Mouse (Mus musculus) limb, embryonic 13.5 days (tissue): Measurements from ENCODE around the gene Henmt1. TPM values are rescaled to one million over a fixed set of nuclear protein-coding genes. Genes with fewer than 3 reads are reported as not detected.

Experiments used
- ATAC-seq: fragments of 200-750 bp; cut with Nextera tagmentation; 2 replicates; pipeline ENCODE4 v1.8.0; 2017; ENCODE audit warnings: low read depth, moderate number of reproducible peaks, moderate TSS enrichment; ENCODE audit not compliant: low FRiP score
- H3K27ac ChIP-seq: fragments of 300-500 bp; sonication (generic); 2 replicates; pipeline ENCODE4 v1.5.1; 2015; ENCODE audit warnings: inconsistent platforms, mild to moderate bottlenecking, moderate library complexity
- H3K27me3 ChIP-seq: fragments of 300-500 bp; sonication (generic); 2 replicates; pipeline ENCODE4 v1.6.1; 2015; ENCODE audit warnings: mild to moderate bottlenecking, inconsistent platforms
- H3K36me3 ChIP-seq: fragments of 300-500 bp; sonication (generic); 2 replicates; pipeline ENCODE4 v1.6.1; 2015; ENCODE audit warnings: inconsistent platforms, mild to moderate bottlenecking, moderate library complexity
- H3K4me1 ChIP-seq: fragments of 300-500 bp; sonication (generic); 2 replicates; pipeline ENCODE4 v1.6.1; 2015; ENCODE audit warnings: inconsistent platforms
- H3K4me2 ChIP-seq: fragments of 300-500 bp; sonication (generic); replicated peaks from 2 replicates; pipeline ENCODE4 v1.6.1; 2015; ENCODE audit warnings: inconsistent platforms, mild to moderate bottlenecking, moderate library complexity
- H3K4me3 ChIP-seq: fragments of 300-500 bp; sonication (generic); 2 replicates; pipeline ENCODE4 v1.5.1; 2015; ENCODE audit warnings: moderate library complexity, mild to moderate bottlenecking, inconsistent platforms
- H3K9ac ChIP-seq: fragments of 300-500 bp; sonication (generic); 2 replicates; pipeline ENCODE4 v1.6.1; 2015; ENCODE audit warnings: mild to moderate bottlenecking, inconsistent platforms
- H3K9me3 ChIP-seq: fragments of 300-500 bp; sonication (generic); 2 replicates; pipeline ENCODE4 v1.6.1; 2016; ENCODE audit warnings: inconsistent platforms
- WGBS: fragments of 180-500 bp; shearing (Covaris S2); methylation state at CpG from one replicate; pipeline ENCODE4 v1.1.7; 2015; 5-methylcytosine and 5-hydroxymethylcytosine counted together
- polyA plus RNA-seq: library from polyadenylated mRNA; unstranded; fragments of >200 nt; fragmentation: Nextera tagmentation; extraction: Ambion mirVana; gene quantifications from 2 replicates; pipeline ENCODE4 v1.2.1, GENCODE M21; 2015

Henmt1 gene
- polyA plus RNA-seq, 1 experiment from 2014 or later, result 0.92 TPM

DNA sequence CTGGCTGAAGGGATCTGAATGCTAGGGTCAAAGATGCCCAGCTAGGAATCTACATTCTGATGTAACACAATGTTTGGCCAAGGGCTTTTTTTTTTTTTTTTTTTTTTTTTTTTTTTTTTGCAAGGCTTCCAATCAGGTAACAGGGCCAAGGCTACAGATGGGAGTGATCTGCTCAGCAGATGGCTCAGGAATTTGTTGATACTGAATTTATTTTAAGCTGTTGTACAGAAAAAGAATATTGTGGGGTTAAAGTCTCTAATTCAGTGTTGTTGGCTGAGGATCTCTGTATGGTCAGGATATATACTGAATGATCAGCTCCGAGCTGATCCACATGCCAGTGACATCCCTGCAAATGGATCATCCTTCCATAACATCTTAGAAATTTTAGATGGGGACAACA is 23.7 kb upstream of the Henmt1 start:
- Histone ChIP-seq H3K9ac (no peak overlapping the region), H3K27me3 (no peaks in the 10 kb centered on the region), H3K4me3 (no peak overlapping the region), H3K4me1 (no peaks in the 10 kb centered on the region), H3K9me3 (no peaks in the 10 kb centered on the region), H3K4me2 (no peak overlapping the region), H3K27ac (no peak overlapping the region), H3K36me3 (no peaks in the 10 kb centered on the region)
- 66% methylated on average over 1 of the region's 1 CpGs for WGBS
- no peak for ATAC-seq

DNA sequence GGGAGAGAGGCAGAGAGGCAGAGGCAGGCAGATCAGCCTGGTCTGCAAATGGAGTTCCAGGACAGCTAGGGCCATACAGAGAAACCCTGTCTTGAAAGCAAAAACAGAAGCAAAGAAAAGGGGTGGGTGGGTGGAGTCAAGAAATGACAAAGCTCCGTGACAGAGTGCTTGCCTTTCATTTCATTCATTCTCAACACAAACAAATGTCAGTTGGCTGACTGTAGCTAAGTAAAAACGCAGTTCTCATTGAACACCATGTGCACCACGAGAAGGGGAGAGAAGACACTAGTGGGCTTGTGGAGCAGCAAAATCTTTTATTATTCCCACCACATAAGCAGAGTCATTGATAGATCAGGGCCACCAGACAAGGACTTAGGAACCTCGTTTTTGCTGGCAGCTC is 22.8 kb upstream of the Henmt1 start:
- H3K4me1 ChIP-seq, result no peaks in the 10 kb centered on the region
- H3K27me3 ChIP-seq, result no peaks in the 10 kb centered on the region
- no peak overlapping the region for H3K27ac ChIP-seq
- no peak for ATAC-seq
- WGBS, result 65% methylated on average over 4 of the region's 4 CpGs
- no peaks in the 10 kb centered on the region for H3K9me3 ChIP-seq
- no peak overlapping the region for H3K4me2 ChIP-seq
- no peaks in the 10 kb centered on the region for H3K36me3 ChIP-seq
- no peak overlapping the region for H3K9ac ChIP-seq
- no peak overlapping the region for H3K4me3 ChIP-seq

DNA sequence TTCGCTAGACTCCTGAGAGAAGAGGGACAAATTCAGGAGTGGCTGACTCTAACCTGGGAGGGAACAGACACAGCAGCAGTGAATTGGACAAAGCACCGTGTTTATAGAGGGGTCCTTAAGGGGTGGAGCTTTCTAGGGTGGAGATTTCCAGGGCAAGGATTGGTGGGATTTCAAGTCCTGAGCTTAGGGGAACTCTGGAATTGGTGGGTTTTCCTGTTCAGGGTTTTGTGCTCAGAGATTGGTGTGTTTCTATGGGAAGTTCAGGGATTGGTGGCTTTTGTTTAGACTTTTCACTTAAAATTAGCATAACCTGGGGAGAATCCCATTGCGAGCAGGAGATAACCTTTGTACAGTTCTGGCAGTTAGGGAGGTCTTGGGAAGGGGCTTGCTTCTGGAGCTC is 21.7 kb upstream of the Henmt1 start:
- no peak overlapping the region for H3K27ac ChIP-seq
- H3K36me3 ChIP-seq, result no peaks in the 10 kb centered on the region
- H3K9ac ChIP-seq, result no peak overlapping the region
- no peaks in the 10 kb centered on the region for H3K27me3 ChIP-seq
- no peak overlapping the region for H3K4me2 ChIP-seq
- no peak for ATAC-seq
- no peaks in the 10 kb centered on the region for H3K4me1 ChIP-seq
- 66% methylated on average over 3 of the region's 3 CpGs for WGBS
- H3K4me3 ChIP-seq, result no peak overlapping the region
- H3K9me3 ChIP-seq, result no peaks in the 10 kb centered on the region

DNA sequence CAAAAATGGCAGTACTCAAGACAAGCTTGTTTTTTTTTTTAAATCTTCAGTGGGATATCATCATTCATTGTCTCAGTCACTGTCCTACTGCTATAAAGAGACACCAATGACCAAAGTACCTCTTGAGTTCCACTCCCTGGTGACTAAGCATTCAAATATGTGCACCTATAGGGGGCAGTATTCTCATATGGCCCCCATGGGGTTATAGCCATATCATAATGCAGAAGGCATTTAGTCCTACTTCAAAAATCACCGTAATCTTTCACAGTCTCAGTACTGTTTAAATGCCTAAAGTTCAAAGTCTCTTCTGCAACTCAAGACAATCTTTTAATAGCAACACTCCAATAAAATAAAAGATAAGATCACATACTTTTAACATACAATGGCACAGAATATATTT is 20.8 kb upstream of the Henmt1 start:
- no peak overlapping the region for H3K27ac ChIP-seq
- H3K4me2 ChIP-seq, result no peak overlapping the region
- 96% methylated on average over 1 of the region's 1 CpGs for WGBS
- no peak overlapping the region for H3K4me3 ChIP-seq
- H3K27me3 ChIP-seq, result no peaks in the 10 kb centered on the region
- no peak overlapping the region for H3K9ac ChIP-seq
- H3K9me3 ChIP-seq, result no peaks in the 10 kb centered on the region
- no peaks in the 10 kb centered on the region for H3K36me3 ChIP-seq
- ATAC-seq, result no peak
- H3K4me1 ChIP-seq, result no peaks in the 10 kb centered on the region

DNA sequence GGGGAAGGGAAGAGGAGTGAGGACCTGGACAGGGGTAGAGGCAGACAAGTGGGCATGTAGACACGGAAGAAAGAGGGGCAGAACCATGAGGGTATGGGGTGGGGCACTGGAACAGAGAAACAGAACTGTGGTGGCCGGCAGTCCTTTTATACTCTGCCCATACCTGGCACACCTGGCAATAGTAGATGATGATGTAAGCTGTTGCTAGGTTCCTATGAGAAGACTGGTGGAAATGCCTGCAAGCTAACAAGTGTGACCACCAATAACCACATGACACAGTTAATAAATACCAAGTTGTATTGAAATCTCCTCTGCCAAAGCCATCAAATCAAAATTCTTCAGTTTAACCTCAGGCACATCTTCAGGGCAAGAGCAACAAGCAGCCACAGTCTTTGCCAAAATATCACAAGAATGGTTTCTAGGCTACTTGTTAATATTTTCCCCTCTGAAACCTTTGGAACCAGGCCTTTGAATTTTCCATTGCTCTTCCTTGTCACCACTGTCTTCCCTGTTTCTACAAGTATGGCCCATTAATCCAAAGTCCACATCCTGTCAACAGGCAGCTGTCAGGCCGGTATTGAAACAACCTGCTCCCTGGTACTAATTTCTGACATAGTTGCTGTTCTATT is 19.1 kb upstream of the Henmt1 start:
- H3K27me3 ChIP-seq, result no peaks in the 10 kb centered on the region
- H3K4me3 ChIP-seq, result no peak overlapping the region
- H3K36me3 ChIP-seq, result no peaks in the 10 kb centered on the region
- H3K27ac ChIP-seq, result no peak overlapping the region
- WGBS, result 88% methylated on average over 3 of the region's 3 CpGs
- H3K9me3 ChIP-seq, result no peaks in the 10 kb centered on the region
- H3K9ac ChIP-seq, result no peak overlapping the region
- no peak overlapping the region for H3K4me2 ChIP-seq
- no peaks in the 10 kb centered on the region for H3K4me1 ChIP-seq
- ATAC-seq, result no peak

DNA sequence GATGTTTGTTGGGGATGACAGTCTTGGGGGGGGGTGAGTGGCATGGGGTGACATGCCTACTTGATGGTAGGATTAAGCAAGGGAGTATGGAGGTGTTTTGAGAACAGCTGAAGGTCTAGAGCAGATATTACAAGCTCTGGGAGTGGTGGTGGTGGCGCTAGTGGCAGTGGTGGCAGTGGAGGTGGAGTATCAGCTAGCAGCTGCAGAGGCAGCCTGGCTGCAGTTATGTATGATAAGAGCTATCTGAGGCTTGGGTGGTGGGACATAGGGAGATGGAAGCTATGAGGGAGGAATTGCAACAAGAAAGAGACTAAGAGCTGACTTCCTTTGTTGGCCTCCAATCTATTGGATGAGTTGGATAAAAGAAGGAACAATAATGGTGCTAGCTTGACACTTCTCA is 17.9 kb upstream of the Henmt1 start:
- no peak for ATAC-seq
- Histone ChIP-seq H3K9ac (no peak overlapping the region), H3K4me1 (no peaks in the 10 kb centered on the region), H3K36me3 (no peaks in the 10 kb centered on the region), H3K4me3 (no peak overlapping the region), H3K4me2 (no peak overlapping the region), H3K27me3 (no peaks in the 10 kb centered on the region), H3K9me3 (no peaks in the 10 kb centered on the region), H3K27ac (no peak overlapping the region)
- WGBS, result 95% methylated on average over 1 of the region's 1 CpGs

DNA sequence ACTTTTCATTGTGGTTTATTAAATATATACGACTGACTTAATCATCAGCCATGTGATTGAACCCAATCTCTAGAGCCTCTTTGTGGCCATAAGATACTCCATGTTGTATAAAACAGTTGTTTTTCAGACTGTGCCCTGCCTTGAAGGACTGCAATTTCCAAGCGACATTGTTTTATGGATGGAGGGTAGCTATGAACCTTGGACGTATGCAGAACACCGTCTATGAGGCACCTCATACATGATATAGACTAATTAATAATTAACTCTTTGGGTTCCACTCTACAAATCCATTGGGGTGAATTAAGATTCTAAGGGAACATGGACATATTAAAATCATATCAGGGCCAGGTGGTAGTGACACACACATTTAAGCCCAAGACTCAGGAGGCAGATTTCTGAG is 14.0 kb upstream of the Henmt1 start:
- Histone ChIP-seq H3K4me2 (no peak overlapping the region), H3K27ac (no peak overlapping the region), H3K27me3 (no peaks in the 10 kb centered on the region), H3K9ac (no peak overlapping the region), H3K36me3 (no peaks in the 10 kb centered on the region), H3K4me3 (no peak overlapping the region), H3K9me3 (no peaks in the 10 kb centered on the region), H3K4me1 (no peaks in the 10 kb centered on the region)
- WGBS, result 78% methylated on average over 4 of the region's 4 CpGs
- no peak for ATAC-seq

DNA sequence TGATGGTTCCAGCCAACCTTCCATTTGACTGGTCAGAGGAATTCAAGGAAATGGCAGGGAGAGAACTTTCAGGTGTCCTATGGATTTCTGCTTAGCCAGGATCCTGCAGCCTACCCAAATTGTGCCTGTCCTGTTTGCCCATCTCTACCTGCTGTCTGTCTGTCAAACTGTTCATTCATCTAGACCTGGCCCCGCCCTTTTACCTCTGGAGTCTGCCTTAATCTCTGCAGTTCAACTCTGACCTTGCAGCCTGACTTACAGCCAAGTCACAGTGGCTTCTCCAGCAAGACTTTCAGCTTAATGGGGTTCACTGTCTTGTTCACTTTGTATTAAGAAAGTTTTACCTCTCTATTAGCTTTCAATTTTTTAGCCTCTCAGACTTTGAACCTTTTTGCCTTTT is 13.4 kb upstream of the Henmt1 start:
- H3K4me2 ChIP-seq, result no peak overlapping the region
- 67% methylated on average over 1 of the region's 1 CpGs for WGBS
- no peaks in the 10 kb centered on the region for H3K27me3 ChIP-seq
- no peaks in the 10 kb centered on the region for H3K36me3 ChIP-seq
- no peak overlapping the region for H3K9ac ChIP-seq
- H3K4me1 ChIP-seq, result no peaks in the 10 kb centered on the region
- no peak overlapping the region for H3K27ac ChIP-seq
- H3K4me3 ChIP-seq, result no peak overlapping the region
- no peaks in the 10 kb centered on the region for H3K9me3 ChIP-seq
- ATAC-seq, result no peak

DNA sequence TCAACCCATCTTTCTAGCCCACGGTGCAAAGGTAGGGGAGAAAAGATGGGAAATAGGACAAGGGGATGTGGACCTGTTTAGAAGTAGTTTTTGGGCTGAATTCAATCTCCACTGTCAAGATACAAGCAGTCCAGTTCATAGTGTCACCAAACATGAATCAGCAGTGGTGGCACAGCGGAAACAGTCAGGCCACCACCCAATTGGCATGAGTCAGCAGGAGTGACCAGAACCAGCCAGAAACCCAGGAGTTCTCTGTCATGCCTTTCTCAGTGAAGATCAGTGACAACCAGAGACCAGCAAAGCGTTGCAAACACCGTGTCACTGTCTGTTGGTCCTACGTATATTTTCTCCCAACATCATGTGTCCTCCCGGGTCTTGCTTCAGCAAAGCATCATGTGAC is 6.1 kb upstream of the Henmt1 start:
- no peaks in the 10 kb centered on the region for H3K9me3 ChIP-seq
- H3K36me3 ChIP-seq, result no peaks in the 10 kb centered on the region
- no peak overlapping the region for H3K4me2 ChIP-seq
- no peak overlapping the region for H3K9ac ChIP-seq
- no peak overlapping the region for H3K27ac ChIP-seq
- no peak overlapping the region for H3K4me3 ChIP-seq
- H3K4me1 ChIP-seq, result no peaks in the 10 kb centered on the region
- no peak for ATAC-seq
- no peaks in the 10 kb centered on the region for H3K27me3 ChIP-seq
- 92% methylated on average over 6 of the region's 6 CpGs for WGBS

DNA sequence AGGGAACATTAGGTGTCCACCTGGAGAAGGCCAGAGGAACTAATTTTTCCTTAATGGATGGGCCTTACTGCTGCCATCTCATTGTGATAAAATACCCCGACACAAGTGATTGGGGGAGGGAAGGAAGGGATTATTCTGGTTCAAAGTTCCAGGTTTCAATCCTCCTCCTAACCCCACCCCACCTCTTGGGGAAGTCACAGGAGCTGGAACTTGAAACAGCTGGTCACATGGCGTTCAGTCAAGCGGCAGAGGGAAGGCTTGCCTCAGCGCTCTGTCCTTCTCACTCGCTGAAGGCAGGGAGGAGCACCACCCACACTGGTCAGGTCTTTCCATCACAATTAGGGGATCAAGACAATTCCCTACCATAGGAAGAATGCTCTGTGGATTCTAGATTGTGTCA is 982 bp upstream of the Henmt1 start:
- H3K4me3 ChIP-seq, result no peak overlapping the region
- H3K9me3 ChIP-seq, result no peaks in the 10 kb centered on the region
- ATAC-seq, result no peak
- no peak overlapping the region for H3K27ac ChIP-seq
- WGBS, result 92% methylated on average over 5 of the region's 5 CpGs
- no peaks in the 10 kb centered on the region for H3K27me3 ChIP-seq
- no peaks in the 10 kb centered on the region for H3K4me1 ChIP-seq
- no peak overlapping the region for H3K4me2 ChIP-seq
- no peaks in the 10 kb centered on the region for H3K36me3 ChIP-seq
- H3K9ac ChIP-seq, result no peak overlapping the region

DNA sequence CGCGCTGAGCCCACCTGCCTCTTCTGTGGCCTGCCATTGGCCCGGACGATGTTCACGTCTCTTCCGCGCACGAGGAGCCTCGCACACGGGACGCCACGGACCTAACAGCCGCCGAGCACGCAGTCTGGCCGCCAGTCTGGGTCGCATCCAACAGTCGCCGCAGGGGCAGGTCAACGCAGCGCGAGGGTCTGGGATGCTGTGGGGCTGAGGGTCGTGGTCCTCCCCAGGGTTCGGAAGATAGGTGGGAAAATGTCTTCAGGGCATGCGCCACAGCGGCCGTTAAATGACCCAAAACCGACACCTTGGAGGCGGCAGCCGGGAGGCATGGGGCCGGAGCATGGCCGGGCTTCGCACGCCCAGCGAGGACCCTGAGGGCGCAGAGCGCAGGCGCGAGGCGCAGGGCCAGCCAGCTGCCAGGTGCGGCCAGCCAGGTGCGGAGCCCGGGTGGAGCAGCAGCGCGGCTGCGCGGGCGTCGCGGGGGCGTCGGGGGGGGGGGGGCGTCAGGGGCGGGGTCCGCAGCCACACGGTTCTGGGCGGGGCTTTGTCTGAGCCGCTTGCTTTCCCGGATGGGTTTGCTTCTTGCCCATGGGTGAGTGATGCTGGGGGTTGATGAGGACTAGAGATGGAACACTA is 444 bp downstream of the Henmt1 start, which contains the start of gene Gm9857:
Gene Gm9857 (minus strand): TSS at position 445 of the 633 bp plus-strand sequence.
- Histone ChIP-seq H3K27me3 (no peaks in the 10 kb centered on the region), H3K4me3 (peak within 1 kb of the TSS; percentile 41), H3K4me2 (peak within 1 kb of the TSS; percentile 69), H3K9ac (0 out of 2 replicates have a peak within 1 kb of the TSS, but pooled peaks have one; percentile 48), H3K9me3 (no peaks in the 10 kb centered on the region), H3K36me3 (no peaks in the 10 kb centered on the region), H3K4me1 (no peaks in the 10 kb centered on the region), H3K27ac (no peak within 1 kb of the TSS)
- 48% methylated on average over 53 of the region's 59 CpGs for WGBS
- peak; percentile 86 for ATAC-seq

DNA sequence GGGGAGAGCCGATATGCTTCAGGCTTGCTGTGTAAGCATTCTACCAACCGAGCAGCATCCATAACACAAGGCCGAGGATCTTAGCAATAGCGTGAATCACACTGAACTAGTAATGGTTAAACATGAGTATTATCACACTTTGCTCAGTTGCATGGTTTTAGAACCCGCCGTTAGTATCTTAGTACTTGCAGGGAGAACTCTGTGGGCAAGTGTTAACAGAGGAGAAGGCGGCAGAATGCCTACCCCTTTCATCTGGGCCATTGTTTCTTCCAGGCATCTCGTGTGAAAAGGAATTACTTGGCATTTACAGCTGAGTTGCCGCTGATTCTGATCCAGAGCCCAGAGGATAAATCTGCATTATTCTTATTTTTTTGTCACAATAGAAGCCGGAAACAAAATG is 1.3 kb downstream of the Henmt1 start:
- H3K27me3 ChIP-seq, result no peaks in the 10 kb centered on the region
- no peaks in the 10 kb centered on the region for H3K36me3 ChIP-seq
- peak overlapping the region; percentile 69; the same call in 1 of the 2 replicates for H3K4me2 ChIP-seq
- H3K27ac ChIP-seq, result no peak overlapping the region
- H3K9ac ChIP-seq, result no peak overlapping the region
- H3K4me1 ChIP-seq, result no peaks in the 10 kb centered on the region
- 88% methylated on average over 10 of the region's 10 CpGs for WGBS
- H3K9me3 ChIP-seq, result no peaks in the 10 kb centered on the region
- ATAC-seq, result no peak
- H3K4me3 ChIP-seq, result no peak overlapping the region

DNA sequence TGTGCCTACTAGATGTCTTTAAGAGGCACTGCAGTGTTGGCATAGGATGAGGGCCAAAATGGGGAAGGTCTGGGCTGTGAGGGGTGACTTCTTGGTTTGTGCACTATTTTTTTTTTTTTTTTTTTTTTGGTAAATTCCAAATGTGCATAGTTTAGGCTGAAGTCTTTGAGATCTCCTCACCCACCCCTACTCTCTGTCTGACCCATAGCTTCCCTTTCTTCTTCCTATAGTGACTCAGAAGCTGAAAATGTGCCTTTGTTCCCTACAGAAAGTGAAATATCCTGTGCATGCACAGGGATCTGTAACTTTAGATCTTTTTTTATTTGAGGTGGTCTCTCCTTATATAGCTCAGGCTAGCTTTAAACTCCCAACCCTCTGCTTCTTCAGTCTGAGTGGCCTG is 18.3 kb downstream of the Henmt1 start:
- no peaks in the 10 kb centered on the region for H3K27me3 ChIP-seq
- H3K4me2 ChIP-seq, result no peak overlapping the region
- H3K9ac ChIP-seq, result no peak overlapping the region
- no peaks in the 10 kb centered on the region for H3K36me3 ChIP-seq
- no peak overlapping the region for H3K27ac ChIP-seq
- no peak for ATAC-seq
- H3K4me3 ChIP-seq, result no peak overlapping the region
- no peaks in the 10 kb centered on the region for H3K9me3 ChIP-seq
- peaks cover 10% of the 10 kb centered on the region for H3K4me1 ChIP-seq
